Mouse (Mus musculus) ovary, adult 18-20 months (tissue): ENCODE measurements at regions not wholly inside any gene's neighbourhood (a gene's known extent, or its start where the extent isn't known, plus 50 kb on each side); places are given as distances from the start of the nearest gene placed in this dataset.

Experiments
- DNase-seq: peaks from one replicate; pipeline ENCODE4 v3.0.0; 2022; ENCODE audit warnings: low spot score, mixed read lengths

GRCm38 (mm10) chr2:27812946-27813345, 73.3 kb upstream of the Col5a1 start:
- no peak for DNase-seq

DNA sequence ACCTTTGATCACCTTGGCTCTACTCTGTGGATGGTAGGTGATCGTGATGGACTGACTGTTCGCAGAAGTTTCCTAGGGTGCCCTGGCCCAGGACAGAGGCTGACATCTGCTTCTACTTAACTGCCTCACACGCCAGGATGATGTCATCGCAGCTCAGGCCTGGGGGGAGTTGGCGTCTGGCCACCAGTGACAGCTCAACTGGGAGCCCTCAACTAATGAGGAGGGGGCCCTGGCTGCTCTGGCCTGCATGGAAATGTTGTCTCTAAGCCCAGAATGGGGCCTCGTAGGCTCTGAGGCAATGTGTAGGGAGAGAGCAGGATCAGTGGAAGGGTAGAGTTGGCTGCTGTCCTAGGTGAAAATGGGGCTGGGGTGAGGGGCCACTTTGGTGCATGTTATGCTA, 72.9 kb upstream of the Col5a1 start:
- DNase-seq = no peak

GRCm38 (mm10) chr2:27818656-27819055, 67.6 kb upstream of the Col5a1 start:
- peak; percentile 15 for DNase-seq

DNA sequence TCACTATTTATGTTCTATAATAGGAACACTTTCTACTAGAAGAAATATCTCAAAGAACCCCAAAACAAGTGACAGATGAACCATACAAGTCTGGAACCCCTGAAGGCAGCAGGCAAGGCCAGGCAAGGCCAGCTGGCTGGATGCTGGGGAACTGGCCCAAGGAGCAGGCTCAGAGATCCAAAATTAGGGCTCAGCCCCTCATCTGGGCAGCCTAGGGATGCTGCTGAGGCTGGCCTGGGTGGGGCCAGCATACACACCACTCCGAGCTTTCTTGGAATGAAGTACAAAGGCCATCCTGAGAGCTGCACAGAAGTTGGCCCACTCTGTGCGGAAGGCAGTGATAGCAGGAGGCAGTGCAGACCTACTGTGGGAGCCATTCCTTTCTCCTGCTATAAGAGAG, 59.4 kb upstream of the Col5a1 start:
- DNase-seq = no peak

- no peak for DNase-seq
These were observed 58.6 kb upstream of the Col5a1 start for GRCm38 (mm10) chr2:27827582-27827981.

DNA sequence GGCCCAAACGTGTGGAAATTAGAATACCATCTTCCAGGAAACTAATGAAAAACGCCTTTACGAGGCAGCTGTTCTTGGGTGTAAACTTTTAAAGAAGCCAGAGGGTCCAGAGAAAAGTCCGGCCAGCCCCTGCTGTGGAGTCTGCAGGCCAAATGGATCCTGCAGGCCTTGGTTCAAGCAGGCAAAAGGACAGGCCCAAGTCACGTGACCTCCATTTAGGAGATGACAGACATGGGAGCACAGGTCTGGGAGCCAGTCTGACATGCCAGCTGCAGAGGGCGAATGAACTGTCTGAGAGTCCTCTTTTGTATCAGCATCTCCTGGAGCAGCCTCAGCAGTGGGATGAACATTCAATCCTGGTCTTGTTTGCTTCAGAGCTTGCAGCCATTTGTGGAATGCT, 58.0 kb upstream of the Col5a1 start:
- DNase-seq = no peak

GRCm38 (mm10) chr2:27829551-27829950, 56.7 kb upstream of the Col5a1 start:
- DNase-seq = no peak

GRCm38 (mm10) chr2:27834971-27835370, 51.3 kb upstream of the Col5a1 start:
- no peak for DNase-seq

DNA sequence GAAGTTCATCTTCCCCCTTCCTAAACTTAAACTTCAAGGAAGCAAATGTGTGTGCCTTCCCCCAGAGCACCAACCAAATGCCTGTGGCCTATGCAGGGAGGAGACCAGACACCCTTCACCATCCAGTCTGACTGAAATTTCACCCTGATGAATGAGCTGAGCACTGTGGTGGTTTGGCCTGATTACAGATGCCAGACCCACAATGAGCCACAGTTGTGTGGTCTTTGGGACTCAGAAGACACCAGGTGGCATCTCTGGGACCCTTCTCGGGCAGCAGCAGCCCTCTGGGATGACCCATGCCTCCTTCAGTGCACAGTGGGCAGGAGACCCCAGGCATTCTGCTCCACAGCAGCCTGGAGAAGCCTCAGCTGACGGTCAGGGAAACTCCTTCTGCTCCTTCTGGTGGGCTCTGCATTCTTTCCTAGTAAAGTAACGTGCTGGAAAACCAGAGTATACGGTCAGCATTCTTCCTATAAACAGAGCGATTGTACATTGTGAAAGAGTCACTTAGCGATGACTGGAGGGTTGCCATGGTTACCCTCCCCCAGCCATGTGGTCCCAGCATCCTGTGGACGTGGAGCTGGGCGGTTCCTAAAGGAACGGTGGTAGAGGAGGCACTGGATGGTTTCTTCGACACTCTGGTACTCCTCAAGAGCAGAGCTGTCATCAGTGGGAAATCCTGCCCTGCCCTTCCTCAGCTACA, 50.3 kb upstream of the Col5a1 start:
- DNase-seq = no peak
